Mouse (Mus musculus): Measurements from ENCODE around the gene Mrps11. TPM values are rescaled to one million over a fixed set of nuclear protein-coding genes. Genes with fewer than 3 reads are reported as not detected.

Mrps11 gene
- polyA plus RNA-seq (2014; fragmentation: Illumina TruSeq; extraction: RNeasy Lipid Tissue Mini Kit (QIAGEN cat#74804); ENCODE audit: low read depth, low replicate concordance), result 6.2 TPM

DNA sequence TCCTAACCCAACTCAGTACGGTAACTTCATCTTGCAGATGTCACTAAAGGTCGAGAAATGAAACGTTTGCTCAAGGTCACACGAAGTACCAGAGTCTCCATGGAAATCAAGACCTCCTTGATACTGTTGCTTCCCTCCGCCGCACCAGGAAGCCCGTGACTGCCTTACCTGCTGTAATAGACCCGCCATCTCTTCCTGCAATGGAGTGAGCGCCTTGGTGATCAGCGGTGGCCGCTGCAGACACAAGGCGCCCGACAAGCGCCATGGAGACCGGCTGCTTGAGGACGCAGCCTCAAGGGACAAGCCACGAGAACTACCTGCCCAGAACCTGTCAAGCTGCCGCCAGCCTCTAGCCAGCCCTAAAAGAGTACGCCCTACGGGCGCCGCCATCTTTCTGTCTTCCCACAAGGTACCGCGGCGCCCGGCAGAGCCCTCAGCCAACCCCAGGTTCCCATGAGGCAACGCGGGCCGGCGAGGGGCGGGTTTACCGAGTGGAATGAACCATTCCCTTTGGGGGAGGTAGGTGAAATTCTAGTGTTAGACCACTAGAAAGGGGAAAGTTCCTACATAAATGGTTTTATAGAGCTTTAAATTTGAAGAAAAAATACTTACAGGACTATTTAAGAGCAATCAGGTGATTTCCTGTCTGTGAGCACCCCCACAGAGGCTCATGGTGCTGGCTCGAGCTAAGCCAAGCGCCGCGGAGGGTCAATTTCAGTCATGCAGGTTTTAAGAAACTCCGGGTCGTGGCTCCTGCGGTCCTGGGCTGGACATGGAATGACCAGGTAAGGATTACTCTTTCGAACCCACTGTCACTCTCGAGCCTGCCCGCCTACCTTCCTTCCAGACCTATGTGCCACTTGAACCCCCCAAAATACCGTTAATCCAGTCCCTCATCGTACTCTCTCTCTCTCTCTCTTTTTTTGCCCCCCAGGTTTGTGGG is at the start of gene Mrps11, which contains the start of gene Mrpl46:
Gene Mrps11 (plus strand): TSS at position 481 of the 943 bp plus-strand sequence.
Gene Mrpl46 (minus strand): TSS at position 893 of the 943 bp plus-strand sequence.

DNA sequence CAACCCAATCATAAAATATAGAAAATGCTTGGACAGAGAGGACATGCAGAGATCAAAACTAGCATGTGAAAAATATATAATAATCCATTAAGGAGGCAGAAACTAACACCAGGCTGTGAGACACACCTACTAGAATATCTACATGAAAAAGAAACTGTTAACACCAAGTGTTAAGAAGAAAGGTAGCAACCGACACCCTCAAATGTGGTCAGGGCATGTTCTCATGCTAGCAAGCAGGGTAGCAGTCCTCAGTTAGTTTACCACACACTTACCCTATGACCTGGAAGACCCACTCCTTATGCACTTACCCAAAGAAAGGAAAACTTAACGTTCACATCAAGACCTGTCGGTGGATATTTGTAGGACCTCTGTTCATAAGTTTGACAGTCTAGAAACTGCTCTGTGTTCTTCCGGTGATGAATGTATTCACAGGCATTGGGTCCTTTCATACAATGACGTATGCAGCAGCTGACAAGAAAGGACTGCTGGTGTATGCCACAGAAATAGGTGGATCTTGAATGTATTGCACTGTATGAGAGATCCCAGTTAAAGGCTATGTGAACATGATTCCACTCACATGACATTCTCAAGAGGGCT is 45.2 kb upstream of the Mrps11 start, which contains the start of gene Ntrk3:
Gene Ntrk3 (minus strand): TSS at position 399 of the 597 bp plus-strand sequence.

Other genes starting within 250 kb of the Mrps11 start
- gene Ntrk3, start 45.1 kb upstream of the Mrps11 start, polyA plus RNA-seq (2014; fragmentation: Illumina TruSeq; extraction: RNeasy Lipid Tissue Mini Kit (QIAGEN cat#74804); ENCODE audit: low read depth, low replicate concordance), result 6.8 TPM
- 9.8 TPM for gene Mrpl46, start 412 bp downstream of the Mrps11 start, polyA plus RNA-seq (2014; fragmentation: Illumina TruSeq; extraction: RNeasy Lipid Tissue Mini Kit (QIAGEN cat#74804); ENCODE audit: low read depth, low replicate concordance)
- 5.4 TPM for gene Det1, start 64.1 kb downstream of the Mrps11 start, polyA plus RNA-seq (2014; fragmentation: Illumina TruSeq; extraction: RNeasy Lipid Tissue Mini Kit (QIAGEN cat#74804); ENCODE audit: low read depth, low replicate concordance)
- gene Aen, start 112.7 kb downstream of the Mrps11 start, polyA plus RNA-seq (2014; fragmentation: Illumina TruSeq; extraction: RNeasy Lipid Tissue Mini Kit (QIAGEN cat#74804); ENCODE audit: low read depth, low replicate concordance), result 22.3 TPM
- 1.3 TPM for gene Isg20, start 130.3 kb downstream of the Mrps11 start, polyA plus RNA-seq (2014; fragmentation: Illumina TruSeq; extraction: RNeasy Lipid Tissue Mini Kit (QIAGEN cat#74804); ENCODE audit: low read depth, low replicate concordance)

Measured in adrenal gland, adult 10 weeks (tissue).